Mouse (Mus musculus): ENCODE measurements at regions not wholly inside any gene's neighbourhood (a gene's known extent, or its start where the extent isn't known, plus 50 kb on each side); places are given as distances from the start of the nearest gene placed in this dataset.

- DNase-seq = no peak
Measured at GRCm38 (mm10) chr6:99890805-99891204, 164.6 kb upstream of the Prok2 start.

DNA sequence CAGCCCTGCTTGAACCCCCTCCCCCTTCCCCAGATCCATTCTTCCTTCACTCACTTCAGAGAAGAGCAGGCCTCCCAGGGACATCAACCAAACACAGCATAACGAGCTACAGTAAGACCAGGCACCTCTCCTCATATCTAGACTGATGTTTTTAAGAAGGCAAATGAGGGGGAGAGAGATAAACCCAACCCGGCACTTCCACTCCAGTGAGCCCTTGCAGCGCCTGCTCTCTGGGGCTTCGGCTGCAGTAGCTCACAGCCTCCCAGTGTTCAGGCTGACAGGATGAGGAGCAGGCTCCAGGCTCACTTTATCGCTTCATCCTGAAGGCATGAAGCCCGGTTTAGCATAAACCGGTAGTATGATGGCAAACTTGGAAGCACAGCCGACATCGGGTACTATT is 162.9 kb upstream of the Prok2 start:
- no peak for DNase-seq

DNA sequence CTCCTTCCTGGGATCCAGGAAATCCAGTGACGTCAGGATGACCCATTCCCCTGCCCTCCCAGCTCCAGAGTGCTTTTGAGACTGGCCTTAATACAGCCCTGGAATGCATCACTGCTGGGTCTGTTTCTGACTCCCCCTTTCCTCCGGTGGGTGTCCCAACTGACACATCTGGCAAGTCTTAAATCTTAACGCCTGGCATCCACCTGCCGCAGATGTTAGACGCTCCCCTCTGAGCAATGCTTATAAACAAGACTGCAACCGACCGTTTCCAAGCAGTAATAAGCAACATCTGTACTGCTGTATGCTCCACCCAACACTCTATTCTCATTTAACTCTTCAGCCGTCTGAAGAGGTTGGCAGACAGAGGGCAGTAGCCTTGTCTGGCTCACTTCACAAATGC is 161.7 kb upstream of the Prok2 start:
- DNase-seq = no peak

DNA sequence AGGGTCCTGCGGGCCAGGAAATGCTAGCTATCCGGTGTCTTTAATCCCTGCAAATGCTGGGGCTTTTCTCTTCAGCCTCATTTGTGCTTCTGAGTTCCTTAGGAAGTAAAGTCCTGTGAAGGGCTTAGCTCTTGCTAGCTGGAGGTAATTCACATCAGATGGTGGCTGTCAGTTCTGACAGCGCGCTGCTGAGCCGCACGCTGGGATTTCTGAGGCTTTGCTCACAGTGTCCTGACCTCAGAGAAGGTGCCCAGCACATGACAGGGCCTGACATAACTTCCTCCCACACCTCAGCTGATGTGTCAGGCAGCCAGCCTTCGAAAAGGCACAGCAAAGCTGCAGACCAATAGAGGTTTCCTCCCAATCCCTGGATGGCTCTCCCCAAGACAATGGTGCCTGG is 158.6 kb upstream of the Prok2 start:
- DNase-seq = no peak

GRCm38 (mm10) chr6:99884054-99884453 is 157.9 kb upstream of the Prok2 start:
- no peak for DNase-seq

GRCm38 (mm10) chr6:99881606-99882005 is 155.4 kb upstream of the Prok2 start:
- no peak for DNase-seq

GRCm38 (mm10) chr6:99874852-99875251 is 148.7 kb upstream of the Prok2 start:
- DNase-seq = no peak

- no peak for DNase-seq
Measured at GRCm38 (mm10) chr6:99874029-99874428, 147.8 kb upstream of the Prok2 start.

DNA sequence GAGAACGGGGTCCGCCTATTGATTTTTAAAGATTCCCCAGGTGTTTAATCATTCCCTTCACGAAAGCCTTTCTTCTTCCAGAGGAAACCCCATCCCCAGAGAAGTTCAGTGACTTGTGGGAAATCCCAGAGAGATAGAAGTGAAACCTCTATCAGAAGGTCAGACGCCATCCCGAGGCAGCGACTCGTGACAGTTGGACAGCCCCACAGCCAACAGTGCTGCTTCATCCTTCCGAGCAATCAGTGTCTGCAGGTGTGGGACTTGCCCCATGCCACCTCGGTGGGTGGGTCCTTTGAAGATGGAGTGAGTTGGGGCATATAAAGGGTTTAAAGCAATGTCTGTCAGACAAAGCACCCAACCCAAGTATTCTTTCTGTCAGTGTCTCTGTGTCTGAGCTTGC is 139.9 kb upstream of the Prok2 start:
- no peak for DNase-seq

DNA sequence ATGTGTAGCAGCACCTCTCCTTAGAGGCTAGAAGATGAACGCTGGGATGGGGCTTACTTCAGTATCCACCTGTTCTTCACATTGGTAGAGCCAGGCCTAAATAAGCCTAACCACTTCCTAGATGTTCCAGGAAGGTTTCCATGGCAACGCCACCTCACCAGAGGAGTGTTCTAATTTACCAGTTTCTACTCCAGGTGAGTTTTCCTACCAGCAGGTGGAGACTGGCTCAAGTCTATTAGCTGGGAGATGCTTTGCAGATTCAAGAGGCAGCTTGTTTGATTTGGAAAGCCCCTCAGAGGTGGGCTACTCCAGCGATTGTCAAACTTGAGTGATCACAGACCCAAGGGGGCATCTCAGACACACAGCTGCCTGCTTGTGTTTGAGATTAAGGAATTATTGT is 138.8 kb upstream of the Prok2 start:
- DNase-seq = no peak

DNA sequence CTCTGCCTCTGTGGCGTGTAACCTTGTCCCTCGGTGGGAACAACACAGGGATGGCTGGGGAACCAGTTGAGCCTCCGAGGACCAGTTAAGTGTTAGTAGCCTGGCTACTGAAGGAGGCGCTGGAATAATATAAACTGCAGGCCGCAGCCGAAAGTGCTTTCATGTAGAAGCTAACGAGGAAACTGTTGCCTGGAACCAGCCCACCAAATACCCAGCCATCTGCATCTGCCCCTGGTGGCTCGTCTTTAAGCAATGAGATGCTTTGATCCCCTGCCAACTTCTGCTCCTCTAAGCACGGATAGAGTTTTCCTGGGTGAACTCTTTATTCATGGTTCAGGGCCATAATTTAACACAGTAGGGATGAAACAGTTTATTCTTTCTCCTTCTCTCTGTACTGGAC is 137.2 kb upstream of the Prok2 start:
- DNase-seq = no peak

- DNase-seq = no peak
Measured at GRCm38 (mm10) chr6:99857411-99857810, 131.2 kb upstream of the Prok2 start.

- no peak for DNase-seq
Measured at GRCm38 (mm10) chr6:99853716-99854115, 127.5 kb upstream of the Prok2 start.

DNA sequence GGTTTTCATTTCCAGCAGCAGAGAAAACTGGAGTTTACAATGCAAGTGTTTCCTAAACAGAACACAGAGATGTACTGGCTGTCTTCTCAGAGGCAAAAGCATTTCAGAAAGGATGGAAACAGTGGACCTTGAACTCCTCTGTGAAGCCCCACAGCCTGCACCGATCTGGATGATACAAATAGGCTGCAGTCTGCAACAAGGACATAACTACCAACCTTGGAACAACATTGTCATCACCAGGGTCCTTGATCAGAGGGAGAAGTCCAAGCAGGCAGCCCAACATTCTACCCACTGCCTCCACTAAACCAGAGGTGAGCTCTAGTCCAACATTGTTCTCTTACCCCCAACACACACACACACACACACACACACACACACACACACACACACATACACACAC is 124.5 kb upstream of the Prok2 start:
- no peak for DNase-seq

DNA sequence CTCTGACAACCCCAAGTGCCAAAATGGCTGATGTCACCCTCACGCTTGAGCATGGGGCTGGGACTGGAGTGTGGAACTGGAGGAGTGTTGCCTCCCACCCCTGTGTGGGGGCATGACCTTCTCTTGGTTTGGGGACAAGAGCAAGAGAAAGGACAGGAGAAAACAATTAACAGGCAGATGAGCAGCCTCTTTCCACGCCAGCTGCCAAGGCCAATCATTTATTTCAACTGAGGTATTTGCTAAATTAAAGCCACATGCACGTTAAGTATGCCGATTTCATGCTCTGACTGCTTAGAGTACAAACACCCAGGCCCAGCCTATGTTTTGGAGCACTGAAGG is 119.3 kb upstream of the Prok2 start:
- no peak for DNase-seq

DNA sequence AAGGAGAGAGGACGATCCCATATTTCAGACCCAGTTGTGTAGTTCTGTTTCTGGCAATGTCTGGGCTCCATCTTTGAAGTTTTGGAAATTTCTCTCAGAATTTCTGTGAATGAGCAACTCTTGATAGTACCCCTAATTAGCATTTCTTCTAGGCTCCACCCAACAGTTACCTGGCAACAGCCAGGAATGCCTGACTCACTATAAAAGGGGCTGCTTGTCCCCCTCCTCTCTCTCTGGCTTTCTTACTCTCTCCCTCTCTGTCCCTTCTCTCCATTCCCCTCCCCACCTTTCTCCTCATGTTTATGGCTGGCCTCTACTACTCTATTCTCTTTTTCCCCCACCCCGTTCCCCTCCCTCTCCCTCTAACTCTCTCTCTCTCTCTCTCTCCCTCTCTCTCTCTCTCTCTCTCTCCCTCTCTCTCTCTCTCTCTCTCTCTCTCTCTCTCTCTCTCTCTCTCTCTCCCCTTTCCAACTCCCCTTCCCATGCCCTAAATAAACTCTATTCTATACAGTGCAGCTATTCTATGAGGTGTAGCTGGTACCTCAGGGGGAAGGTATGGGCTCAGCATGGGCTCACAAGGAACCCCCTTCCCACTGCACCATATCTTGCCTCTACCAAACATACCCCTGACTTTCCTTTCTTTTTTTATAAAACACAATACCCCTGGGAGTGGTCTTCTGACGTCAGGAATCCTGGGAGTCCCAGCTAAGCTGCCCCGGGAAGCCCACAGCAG is 118.7 kb upstream of the Prok2 start:
- no peak for DNase-seq

GRCm38 (mm10) chr6:99843507-99843906 is 117.3 kb upstream of the Prok2 start:
- DNase-seq = no peak

DNA sequence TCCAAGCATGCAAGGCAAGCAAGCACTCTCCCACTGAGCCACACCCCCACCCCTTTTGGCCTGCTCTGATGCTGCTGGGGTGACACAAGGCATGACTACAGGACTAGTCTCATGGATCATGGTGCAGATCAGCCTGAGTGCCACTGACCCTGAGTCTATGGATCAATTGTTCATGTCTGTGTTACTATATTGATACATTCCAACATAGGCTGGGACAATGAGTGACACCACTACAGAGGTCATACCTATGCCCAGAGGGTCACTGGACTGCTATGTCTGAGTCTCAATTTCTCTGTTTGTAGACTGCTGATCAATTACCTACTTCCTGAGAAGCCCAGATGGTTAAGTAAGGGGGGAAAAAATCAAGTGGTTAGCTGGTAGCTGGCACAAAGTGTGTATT is 116.5 kb upstream of the Prok2 start:
- no peak for DNase-seq

DNA sequence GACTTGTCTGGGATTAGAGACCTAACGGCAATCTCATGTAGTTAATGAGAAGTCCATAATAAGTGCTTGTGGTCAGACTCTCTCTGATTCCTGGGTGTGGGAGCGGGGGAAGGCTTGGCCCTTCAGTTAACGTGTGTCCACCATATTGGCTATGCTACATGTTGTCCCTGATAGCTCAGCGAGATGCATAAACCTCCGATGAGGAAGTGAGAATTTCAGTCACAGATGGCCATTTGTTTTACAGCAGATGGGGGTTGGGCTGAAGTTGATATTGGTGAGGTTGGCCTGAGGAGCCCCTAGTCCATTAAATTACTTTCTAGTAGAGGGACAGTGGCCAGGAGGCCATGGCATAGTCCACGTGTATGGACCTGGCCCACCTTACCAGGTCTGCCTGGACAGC is 114.6 kb upstream of the Prok2 start:
- no peak for DNase-seq

DNA sequence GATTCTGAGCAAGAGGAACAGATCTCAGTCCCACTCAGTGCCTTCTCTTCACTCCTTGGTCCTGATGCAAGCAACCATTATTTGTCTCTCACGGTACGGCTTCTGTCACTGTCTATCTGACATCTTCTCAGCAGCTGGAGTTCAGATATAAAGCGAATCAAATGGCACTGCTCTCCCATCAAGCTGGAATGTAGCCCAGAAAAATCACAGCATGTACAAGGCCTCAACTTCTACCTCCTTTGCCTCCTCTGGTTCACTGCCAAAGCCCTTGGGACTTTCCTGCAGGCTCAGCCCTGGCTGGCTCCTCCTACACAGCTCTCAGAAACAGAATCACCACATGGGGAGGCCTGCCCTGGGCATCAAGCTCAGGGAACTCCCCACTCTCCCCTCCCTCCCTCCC is 107.1 kb upstream of the Prok2 start:
- DNase-seq = peak; percentile 43 to 77

DNA sequence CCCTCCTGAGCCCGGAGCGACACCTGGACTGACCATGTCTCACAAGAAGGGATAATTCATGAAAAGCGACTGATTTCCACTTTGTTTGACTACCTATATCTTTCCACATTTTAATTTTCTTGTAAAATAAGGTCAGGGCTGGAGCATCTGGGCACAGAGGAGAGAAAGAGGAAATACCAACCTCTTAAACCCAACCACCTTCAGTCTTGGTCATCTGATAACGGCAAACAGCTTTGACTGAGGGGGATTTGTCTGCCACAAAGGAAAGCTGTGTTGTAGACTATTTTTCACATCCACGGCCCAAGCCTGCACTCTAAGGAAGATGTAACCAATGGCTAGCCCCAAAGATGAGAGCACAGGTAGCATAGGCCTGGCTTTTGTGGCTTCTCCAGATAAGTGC is 101.4 kb upstream of the Prok2 start:
- no peak for DNase-seq

DNA sequence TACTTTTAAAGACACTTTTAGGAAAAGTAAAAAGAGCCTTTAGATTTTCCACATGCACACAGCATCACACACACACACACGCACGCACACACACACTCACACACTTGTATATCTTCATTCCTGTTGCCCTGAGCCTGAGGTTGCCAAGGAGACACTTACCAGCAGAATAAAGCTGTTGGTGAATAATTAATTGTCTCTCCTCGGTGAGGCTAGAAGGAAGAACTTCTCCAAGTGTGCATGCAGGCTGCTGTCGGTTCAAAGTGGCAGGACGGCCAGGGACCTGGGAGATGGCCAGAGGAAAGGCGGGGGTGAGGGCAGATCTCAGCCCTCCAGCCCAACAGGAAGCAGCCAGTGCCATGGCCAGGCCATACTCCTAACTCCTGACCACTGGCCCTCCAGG is 98.6 kb upstream of the Prok2 start:
- peak; percentile 14 to 49 for DNase-seq

- no peak for DNase-seq
Measured at GRCm38 (mm10) chr6:99822471-99822870, 96.3 kb upstream of the Prok2 start.

DNA sequence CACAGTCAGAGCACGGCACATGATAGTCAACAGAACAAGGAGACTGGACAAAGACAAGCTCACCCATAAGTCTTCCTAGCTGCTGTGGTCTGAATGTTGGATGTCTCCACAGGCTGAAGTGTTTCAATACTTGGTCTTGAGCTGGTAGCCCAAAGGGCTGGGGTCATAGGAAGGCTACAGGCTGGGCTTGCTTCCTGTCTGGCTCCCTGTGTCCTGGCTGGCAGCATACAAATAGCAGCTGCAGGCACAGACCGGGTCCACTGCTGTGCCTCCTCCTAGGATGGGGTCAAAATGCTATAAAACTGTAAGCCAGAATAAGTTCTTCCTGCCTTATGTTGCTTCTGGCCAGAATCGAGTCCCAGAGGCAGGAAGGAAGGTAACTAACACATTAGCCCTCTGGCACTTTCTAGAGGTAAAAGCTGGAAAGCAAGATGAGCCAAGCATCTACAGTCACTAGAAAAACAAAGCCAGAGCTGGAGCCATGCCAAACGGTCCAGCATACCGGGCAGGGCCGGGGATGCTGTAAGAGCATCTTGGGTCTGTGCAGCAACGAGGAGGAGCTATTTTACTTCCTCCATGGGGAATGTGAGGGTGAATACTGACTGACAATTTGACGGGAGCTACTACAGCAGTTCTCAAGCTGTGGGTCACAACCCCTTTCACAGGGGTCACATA is 93.2 kb upstream of the Prok2 start:
- no peak for DNase-seq

GRCm38 (mm10) chr6:99818486-99818885 is 92.3 kb upstream of the Prok2 start:
- DNase-seq = no peak
